Mouse (Mus musculus): ENCODE results near the gene 1110059E24Rik. TPM values are rescaled to one million over a fixed set of nuclear protein-coding genes. Genes with fewer than 3 reads are reported as not detected.

1110059E24Rik gene
- total RNA-seq, 2 experiments from 2014 or later = 12.8 to 26.1 TPM

- ATAC-seq (replicated peaks; ENCODE audit: low FRiP score, low TSS enrichment, poor library complexity, severe bottlenecking) = no peak
Observed at GRCm38 (mm10) chr19:21583523-21583984, 69.2 kb downstream of the 1110059E24Rik start.

GRCm38 (mm10) chr19:21581404-21581803, 71.4 kb downstream of the 1110059E24Rik start:
- ATAC-seq (replicated peaks; ENCODE audit: low FRiP score, low TSS enrichment, poor library complexity, severe bottlenecking) = 0 out of 2 replicates have a peak, but pooled peaks have one; percentile 20

GRCm38 (mm10) chr19:21579896-21580295, 72.9 kb downstream of the 1110059E24Rik start:
- no peak for ATAC-seq (replicated peaks; ENCODE audit: low FRiP score, low TSS enrichment, poor library complexity, severe bottlenecking)

- ATAC-seq (replicated peaks; ENCODE audit: low FRiP score, low TSS enrichment, poor library complexity, severe bottlenecking) = no peak
Observed at GRCm38 (mm10) chr19:21577443-21577842, 75.3 kb downstream of the 1110059E24Rik start.

GRCm38 (mm10) chr19:21571986-21572385, 80.8 kb downstream of the 1110059E24Rik start:
- ATAC-seq (replicated peaks; ENCODE audit: low FRiP score, low TSS enrichment, poor library complexity, severe bottlenecking) = no peak

- peak; percentile 85 for ATAC-seq (replicated peaks; ENCODE audit: low FRiP score, low TSS enrichment, poor library complexity, severe bottlenecking)
Observed at GRCm38 (mm10) chr19:21571223-21571980, 81.4 kb downstream of the 1110059E24Rik start.

- no peak for ATAC-seq (replicated peaks; ENCODE audit: low FRiP score, low TSS enrichment, poor library complexity, severe bottlenecking)
Observed at GRCm38 (mm10) chr19:21570778-21571177, 82.0 kb downstream of the 1110059E24Rik start.

GRCm38 (mm10) chr19:21568528-21569185, 84.1 kb downstream of the 1110059E24Rik start:
- ATAC-seq (replicated peaks; ENCODE audit: low FRiP score, low TSS enrichment, poor library complexity, severe bottlenecking) = 0 out of 2 replicates have a peak, but pooled peaks have one; percentile 17

- peak; percentile 31; the same call in 1 of the 2 replicates for ATAC-seq (replicated peaks; ENCODE audit: low FRiP score, low TSS enrichment, poor library complexity, severe bottlenecking)
Observed at GRCm38 (mm10) chr19:21567933-21568332, 84.8 kb downstream of the 1110059E24Rik start.

GRCm38 (mm10) chr19:21566484-21566883, 86.3 kb downstream of the 1110059E24Rik start:
- ATAC-seq (replicated peaks; ENCODE audit: low FRiP score, low TSS enrichment, poor library complexity, severe bottlenecking) = no peak

GRCm38 (mm10) chr19:21564461-21564797, 88.3 kb downstream of the 1110059E24Rik start:
- ATAC-seq (replicated peaks; ENCODE audit: low FRiP score, low TSS enrichment, poor library complexity, severe bottlenecking) = no peak

- ATAC-seq (replicated peaks; ENCODE audit: low FRiP score, low TSS enrichment, poor library complexity, severe bottlenecking) = peak; percentile 90
Observed at GRCm38 (mm10) chr19:21563789-21564460, 88.9 kb downstream of the 1110059E24Rik start.

- no peak for ATAC-seq (replicated peaks; ENCODE audit: low FRiP score, low TSS enrichment, poor library complexity, severe bottlenecking)
Observed at GRCm38 (mm10) chr19:21562996-21563395, 89.8 kb downstream of the 1110059E24Rik start.

- ATAC-seq (replicated peaks; ENCODE audit: low FRiP score, low TSS enrichment, poor library complexity, severe bottlenecking) = no peak
Observed at GRCm38 (mm10) chr19:21552801-21553200, 100.0 kb downstream of the 1110059E24Rik start.

- ATAC-seq (replicated peaks; ENCODE audit: low FRiP score, low TSS enrichment, poor library complexity, severe bottlenecking) = no peak
Observed at GRCm38 (mm10) chr19:21551921-21552536, 100.7 kb downstream of the 1110059E24Rik start.

- no peak for ATAC-seq (replicated peaks; ENCODE audit: low FRiP score, low TSS enrichment, poor library complexity, severe bottlenecking)
Observed at GRCm38 (mm10) chr19:21549713-21550112, 103.1 kb downstream of the 1110059E24Rik start.

GRCm38 (mm10) chr19:21548947-21549346, 103.8 kb downstream of the 1110059E24Rik start:
- no peak for ATAC-seq (replicated peaks; ENCODE audit: low FRiP score, low TSS enrichment, poor library complexity, severe bottlenecking)

- no peak for ATAC-seq (replicated peaks; ENCODE audit: low FRiP score, low TSS enrichment, poor library complexity, severe bottlenecking)
Observed at GRCm38 (mm10) chr19:21537125-21537524, 115.7 kb downstream of the 1110059E24Rik start.
